Mouse (Mus musculus) olfactory bulb, adult 2 months (tissue): ENCODE results near the gene Dnajb7. TPM values are rescaled to one million over a fixed set of nuclear protein-coding genes. Genes with fewer than 3 reads are reported as not detected.

Experiments
- H3K27ac ChIP-seq: fragments of 200-500 bp; 2 replicates; pipeline ENCODE4 v1.5.1; 2012; ENCODE audit warnings: low read depth, low read length; ENCODE audit not compliant: insufficient read depth
- H3K4me1 ChIP-seq: fragments of 200-500 bp; 2 replicates; pipeline ENCODE4 v1.6.1; 2012; ENCODE audit warnings: low read length; ENCODE audit not compliant: control insufficient read depth, insufficient read depth
- H3K4me3 ChIP-seq: fragments of 200-500 bp; 2 replicates; pipeline ENCODE4 v1.5.1; 2012; ENCODE audit warnings: mild to moderate bottlenecking, low read depth, low read length, moderate library complexity; ENCODE audit not compliant: insufficient read depth
- CTCF ChIP-seq: fragments of 200-500 bp; IDR thresholded peaks from 2 replicates; pipeline ENCODE4 v1.5.1; 2012; ENCODE audit warnings: low read depth, mild to moderate bottlenecking, low read length, moderate library complexity; ENCODE audit not compliant: insufficient read depth
- POLR2A ChIP-seq: fragments of 200-500 bp; IDR thresholded peaks from 2 replicates; pipeline ENCODE4 v1.6.1; 2012; ENCODE audit warnings: mild to moderate bottlenecking, low read depth, low read length, moderate library complexity; ENCODE audit not compliant: insufficient read depth
- WGBS: fragments of 180-500 bp; shearing (Covaris S2); methylation state at CpG from one replicate; pipeline ENCODE4 v1.1.7; 2018; 5-methylcytosine and 5-hydroxymethylcytosine counted together
- polyA plus RNA-seq: library from polyadenylated mRNA; stranded (reverse); fragments of >200 nt; gene quantifications from 2 replicates; pipeline ENCODE4 v1.2.4, GENCODE M21; 2012; ENCODE audit warnings: low replicate concordance; ENCODE audit not compliant: missing spikeins, insufficient read depth, insufficient read length

The Dnajb7 gene
- not detected in 2 replicates for polyA plus RNA-seq

GRCm38 (mm10) chr15:81408199-81408598 lies at the start of gene Dnajb7:
Dnajb7 (minus strand) TSS chr15:81408299.
- 100% methylated on average over 1 of the region's 1 CpGs for WGBS
- TF ChIP-seq POLR2A (no peak), CTCF (no peak)
- Histone ChIP-seq H3K4me3 (no peak within 1 kb of the TSS), H3K4me1 (no peaks in the 10 kb centered on the region), H3K27ac (no peak within 1 kb of the TSS)

- no peaks in the 10 kb centered on the region for H3K4me1 ChIP-seq
- H3K4me3 ChIP-seq: no peak overlapping the region
- TF ChIP-seq POLR2A (no peak), CTCF (0 out of 2 replicates have a peak, but pooled peaks have one; percentile 26)
- WGBS: 34% methylated on average over 3 of the region's 3 CpGs
- H3K27ac ChIP-seq: no peak overlapping the region
Observed at GRCm38 (mm10) chr15:81448463-81448862, 40.4 kb upstream of the Dnajb7 start.

- TF ChIP-seq POLR2A: no peak
- no peak for TF ChIP-seq CTCF
- Histone ChIP-seq H3K27ac (no peak overlapping the region), H3K4me1 (no peaks in the 10 kb centered on the region), H3K4me3 (no peak overlapping the region)
Observed at GRCm38 (mm10) chr15:81439236-81439635, 31.1 kb upstream of the Dnajb7 start.

GRCm38 (mm10) chr15:81438345-81438744 lies 30.2 kb upstream of the Dnajb7 start:
- Histone ChIP-seq H3K4me1 (no peaks in the 10 kb centered on the region), H3K4me3 (no peak overlapping the region), H3K27ac (no peak overlapping the region)
- WGBS: 97% methylated on average over 1 of the region's 1 CpGs
- TF ChIP-seq POLR2A (no peak), CTCF (no peak)

- Histone ChIP-seq H3K4me1 (no peaks in the 10 kb centered on the region), H3K4me3 (no peak overlapping the region), H3K27ac (no peak overlapping the region)
- whole genome bisulfite sequencing: 84% methylated on average over 1 of the region's 1 CpGs
- no peak for TF ChIP-seq POLR2A
- TF ChIP-seq CTCF: no peak
Observed at GRCm38 (mm10) chr15:81431195-81431594, 23.1 kb upstream of the Dnajb7 start.

- Histone ChIP-seq H3K4me3 (no peak overlapping the region), H3K27ac (no peak overlapping the region), H3K4me1 (no peaks in the 10 kb centered on the region)
- TF ChIP-seq CTCF (no peak), POLR2A (no peak)
- WGBS: 90% methylated on average over 2 of the region's 2 CpGs
Observed at GRCm38 (mm10) chr15:81427947-81428346, 19.8 kb upstream of the Dnajb7 start.

GRCm38 (mm10) chr15:81425311-81425710 lies 17.2 kb upstream of the Dnajb7 start:
- H3K4me3 ChIP-seq: no peak overlapping the region
- WGBS: 86% methylated on average over 3 of the region's 3 CpGs
- no peak overlapping the region for H3K27ac ChIP-seq
- TF ChIP-seq CTCF (no peak), POLR2A (no peak)
- no peaks in the 10 kb centered on the region for H3K4me1 ChIP-seq

- Histone ChIP-seq H3K4me3 (no peak overlapping the region), H3K4me1 (no peaks in the 10 kb centered on the region), H3K27ac (0 out of 2 replicates have a peak overlapping the region, but pooled peaks have one; percentile 57)
- TF ChIP-seq CTCF (no peak), POLR2A (no peak)
- WGBS: 21% methylated on average over 7 of the region's 7 CpGs
Observed at GRCm38 (mm10) chr15:81422156-81422681, 14.1 kb upstream of the Dnajb7 start.

GRCm38 (mm10) chr15:81421454-81421853 lies 13.4 kb upstream of the Dnajb7 start:
- no peak overlapping the region for H3K27ac ChIP-seq
- TF ChIP-seq POLR2A (no peak), CTCF (no peak)
- WGBS: 46% methylated on average over 1 of the region's 1 CpGs
- H3K4me1 ChIP-seq: peaks cover 5% of the 10 kb centered on the region; the same call in 1 of the 2 replicates
- no peak overlapping the region for H3K4me3 ChIP-seq
